Mouse (Mus musculus) heart, postnatal 14 days (tissue): ENCODE results near the gene Tmem167. TPM values are rescaled to one million over a fixed set of nuclear protein-coding genes. Genes with fewer than 3 reads are reported as not detected.
"Not testable (repeated sequence)": the region's sequence is repeated elsewhere in the genome, so short reads cannot be mapped to it uniquely, and the experiment has no call there.

Experiments
- DNase-seq, 2 experiments: peaks; one replicate each; pipeline ENCODE4 v3.0.0; 2021 to 2022
- intact Hi-C: fragments of 180-260 bp; cut with DNase I; formaldehyde crosslinking; loops from one replicate; pipeline ENCODE4 v1.15.1; 2025
- long read RNA-seq, 2 experiments: library from polyadenylated mRNA; stranded (forward); transcript quantifications; one replicate each; pipeline ENCODE4 v2.0.0; 2021
- total RNA-seq, 2 experiments: library from RNA; stranded (reverse); gene quantifications; 2 replicates each; pipeline ENCODE4 v1.2.3; 2021

Gene Tmem167
- 1 to 10 TPM; 8.0 to 9.3 TPM for total RNA-seq
- long read RNA-seq, experiment 1, full-length matches to known transcripts = 23 of 28 reads
- long read RNA-seq, experiment 1, partial matches to known transcripts = 3 of 28 reads
- long read RNA-seq, experiment 1, other reads (novel, unspliced or antisense) = 2 of 28 reads
- long read RNA-seq, experiment 2, full-length matches to known transcripts = 34 of 37 reads
- long read RNA-seq, experiment 2, partial matches to known transcripts = 3 of 37 reads
- long read RNA-seq, experiment 2, other reads (novel, unspliced or antisense) = 0 of 37 reads

- intact Hi-C loops = loop anchor here (5.0 kb wide), 1 partner anchor 352 kb away; no protein-coding TSS in a partner anchor
- peak; percentile 95 to 98 for DNase-seq
Measured at GRCm38 (mm10) chr13:90088962-90089824, at the start of gene Tmem167, which contains the start of gene Xrcc4. Gene Tmem167, plus strand, starts transcription at chr13:90089123. Gene Xrcc4, minus strand, starts transcription at chr13:90089608.

GRCm38 (mm10) chr13:90039613-90040012, 49.3 kb upstream of the Tmem167 start:
- intact Hi-C loops = no loop called here
- DNase-seq = no peak

GRCm38 (mm10) chr13:90051735-90052134, 37.2 kb upstream of the Tmem167 start:
- intact Hi-C loops = no loop called here
- DNase-seq = no peak

GRCm38 (mm10) chr13:90052408-90052807, 36.5 kb upstream of the Tmem167 start:
- intact Hi-C loops = no loop called here
- no peak for DNase-seq

- intact Hi-C loops = no loop called here
- DNase-seq = no peak
Measured at GRCm38 (mm10) chr13:90061877-90062276, 27.0 kb upstream of the Tmem167 start.

- intact Hi-C loops = loop anchor here (5.0 kb wide), 1 partner anchor 353 kb away; no protein-coding TSS in a partner anchor
- DNase-seq = no peak
Measured at GRCm38 (mm10) chr13:90089825-90090183, 881 bp downstream of the Tmem167 start.

- intact Hi-C loops = no loop called here
Measured at GRCm38 (mm10) chr13:90101514-90101913, 12.6 kb downstream of the Tmem167 start.

GRCm38 (mm10) chr13:90106139-90106538, 17.2 kb downstream of the Tmem167 start:
- no peak for DNase-seq
- intact Hi-C loops = no loop called here

More at GRCm38 (mm10) chr13:90101514-90101913, 12.6 kb downstream of the Tmem167 start:
- no peak for DNase-seq

- intact Hi-C loops, DNase-seq: not testable (repeated sequence)
Measured at GRCm38 (mm10) chr13:90108746-90109145, 19.8 kb downstream of the Tmem167 start.

- intact Hi-C loops = no loop called here
- no peak for DNase-seq
Measured at GRCm38 (mm10) chr13:90111681-90112080, 22.8 kb downstream of the Tmem167 start.

- peak; percentile 19 to 42 for DNase-seq
- intact Hi-C loops = no loop called here
Measured at GRCm38 (mm10) chr13:90136156-90136910, 47.4 kb downstream of the Tmem167 start.

GRCm38 (mm10) chr13:90141681-90142080, 52.8 kb downstream of the Tmem167 start:
- intact Hi-C loops = no loop called here
- no peak for DNase-seq

- no peak for DNase-seq
- intact Hi-C loops = no loop called here
Measured at GRCm38 (mm10) chr13:90143245-90143644, 54.3 kb downstream of the Tmem167 start.

GRCm38 (mm10) chr13:90151881-90152280, 63.0 kb downstream of the Tmem167 start:
- no peak for DNase-seq
- intact Hi-C loops = no loop called here

- no peak for DNase-seq
Measured at GRCm38 (mm10) chr13:90152536-90153273, 63.8 kb downstream of the Tmem167 start.

GRCm38 (mm10) chr13:90164147-90164546, 75.2 kb downstream of the Tmem167 start:
- intact Hi-C loops = no loop called here
- DNase-seq = no peak

More at GRCm38 (mm10) chr13:90152536-90153273, 63.8 kb downstream of the Tmem167 start:
- intact Hi-C loops = no loop called here

GRCm38 (mm10) chr13:90167044-90167443, 78.1 kb downstream of the Tmem167 start:
- intact Hi-C loops = no loop called here

GRCm38 (mm10) chr13:90170100-90170781, 81.3 kb downstream of the Tmem167 start:
- no peak for DNase-seq

More at GRCm38 (mm10) chr13:90167044-90167443, 78.1 kb downstream of the Tmem167 start:
- no peak for DNase-seq

GRCm38 (mm10) chr13:90170782-90171179, 81.9 kb downstream of the Tmem167 start:
- intact Hi-C loops = no loop called here
- no peak for DNase-seq

More at GRCm38 (mm10) chr13:90170100-90170781, 81.3 kb downstream of the Tmem167 start:
- intact Hi-C loops = no loop called here
